In the genomic region with DNA sequence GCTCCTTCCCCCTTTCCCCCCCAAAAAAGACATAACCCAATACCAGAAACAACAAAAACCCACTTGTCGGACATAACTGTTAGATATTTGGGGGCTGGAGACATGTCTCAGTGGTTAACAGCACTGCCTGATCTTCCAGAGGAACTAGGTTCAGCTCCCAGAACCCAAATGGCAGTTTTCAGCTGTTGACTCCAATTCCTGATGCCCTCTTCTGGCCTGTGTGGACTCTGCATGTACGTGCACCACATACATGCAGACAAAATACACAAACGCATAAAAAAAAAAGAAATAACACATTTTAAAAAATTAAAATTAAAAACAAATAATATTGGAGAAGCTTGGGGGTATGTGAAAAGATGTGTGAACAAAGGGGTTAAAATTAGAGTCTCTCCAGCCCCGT, we compare ENCODE assay signal across 8 mouse cellular contexts. TPM values are rescaled to one million over a fixed set of nuclear protein-coding genes. Genes with fewer than 3 reads are reported as not detected.
DNase-seq lines count a peak whose midpoint lies in the region; ATAC-seq and TF ChIP-seq lines count a peak whose summit lies in the region.

No protein-coding gene starts in this region.

- no peak overlapping the region for H3K4me3 ChIP-seq in kidney, adult 2 months (ENCODE audit: insufficient read depth, low read depth, low read length)
- H3K4me3 ChIP-seq in kidney, embryonic 16.5 days (ENCODE audit: low read length): no peak overlapping the region

- H3K27me3 ChIP-seq in kidney, adult 2 months (replicated peaks; ENCODE audit: control insufficient read depth, insufficient read depth, low read length): no peaks in the 10 kb centered on the region
- no peaks in the 10 kb centered on the region for H3K27me3 ChIP-seq in kidney, embryonic 16.5 days (ENCODE audit: insufficient read depth, low read length)

- peaks cover 2% of the 10 kb centered on the region for H3K36me3 ChIP-seq in kidney, adult 2 months (ENCODE audit: control insufficient read depth, insufficient read depth, low read length)
- H3K36me3 ChIP-seq in kidney, embryonic 16.5 days (ENCODE audit: insufficient read depth, low read length): peaks cover 26% of the 10 kb centered on the region

- no peaks in the 10 kb centered on the region for H3K9me3 ChIP-seq in kidney, embryonic 16.5 days (ENCODE audit: low read length)

- DNase-seq in kidney, adult 2 months: peak; percentile 56
- DNase-seq in CD8-positive naive resting alpha-beta T cell, adult 2 months (ENCODE audit: low read depth in 2 of 2, low spot score in 2 of 2): peak; percentile 12 to 30
- peak; percentile 19 to 42 for DNase-seq in adrenal gland, postnatal 36 days
- peak; percentile 65 for DNase-seq in kidney, postnatal 10 days
- peak; percentile 34 for DNase-seq in thymus, postnatal 25 days
- no peak for DNase-seq in layer of hippocampus, adult 8-10 months (ENCODE audit: low spot score in 2 of 2)

- no peak for ATAC-seq in kidney, embryonic 16.5 days (ENCODE audit: low FRiP score, low TSS enrichment)
- no peak for ATAC-seq in activated CD4-positive, CD25-positive, alpha-beta regulatory T cell, adult 4 months

- whole genome bisulfite sequencing in kidney, adult 2 months: 89% methylated on average over 4 of the region's 4 CpGs
- WGBS in kidney, embryonic 16.5 days: 87% methylated on average over 4 of the region's 4 CpGs

- peak; percentile 60 for TF ChIP-seq CTCF in kidney, adult 2 months (conservative IDR thresholded peaks at IDR 0.05; ENCODE audit: insufficient read depth, insufficient read length, low read depth, low read length)

- H3K4me1 ChIP-seq in kidney, adult 2 months (ENCODE audit: control insufficient read depth, insufficient read depth, low read length): no peaks in the 10 kb centered on the region
- H3K4me1 ChIP-seq in kidney, embryonic 16.5 days (ENCODE audit: insufficient read depth, low read length): no peaks in the 10 kb centered on the region

- H3K4me2 ChIP-seq in kidney, embryonic 16.5 days (replicated peaks; ENCODE audit: low read depth, low read length): no peak overlapping the region

- no peak overlapping the region for H3K27ac ChIP-seq in kidney, adult 2 months (ENCODE audit: insufficient read depth, low read depth, low read length)
- no peak overlapping the region for H3K27ac ChIP-seq in kidney, embryonic 16.5 days (ENCODE audit: low read length)

- H3K9ac ChIP-seq in kidney, embryonic 16.5 days (replicated peaks; ENCODE audit: low read length): no peak overlapping the region

- no peak for TF ChIP-seq POLR2A in kidney, adult 2 months (IDR thresholded peaks at IDR 0.05; ENCODE audit: low read depth, low read length)

RNA-seq across cellular contexts. Expression of a gene that starts 54.5 kb away (rescaled TPM):
- 11.5 and 11.9 TPM in 2 replicates for polyA plus RNA-seq in kidney, adult 2 months (2012; rRNA removed)
- polyA plus RNA-seq in kidney, embryonic 16.5 days (2015; fragmentation: Nextera tagmentation; extraction: Ambion mirVana): 8.0 and 8.3 TPM in 2 replicates
- 10 to 100 TPM; 34.8 to 59.8 TPM for total RNA-seq in adrenal gland, postnatal 36 days (2021)
- 10 to 100 TPM; 14.9 to 17.4 TPM for polyA plus RNA-seq in activated CD4-positive, CD25-positive, alpha-beta regulatory T cell, adult 4 months (2017; shearing (Covaris generic))
- total RNA-seq in layer of hippocampus, adult 8-10 months (2022): 10 to 100 TPM; 53.8 to 61.6 (median 54.3) TPM

Comparison
In these comparisons a context has a peak if more than half of its experiments do, and no peak if none do; other contexts are left out.
1. DNase-seq: peak in kidney, adult 2 months (single experiment), CD8-positive naive resting alpha-beta T cell, adult 2 months (2 of 2), adrenal gland, postnatal 36 days (2 of 2), kidney, postnatal 10 days (single experiment) and thymus, postnatal 25 days (single experiment); none in layer of hippocampus, adult 8-10 months (0 of 2).